Mouse (Mus musculus) G1E (cell line): ENCODE data around the gene Hist1h3i.
A peak's percentile ranks its signal among the peaks of the same experiment; 100 is the strongest.

Experiments used
- CTCF ChIP-seq: IDR thresholded peaks from 2 replicates; pipeline ENCODE4 v1.5.1; 2012; ENCODE audit warnings: low read depth, low read length, inconsistent platforms, mixed read lengths
- GATA1 ChIP-seq: IDR thresholded peaks from 2 replicates; pipeline ENCODE4 v1.6.1; 2012; ENCODE audit warnings: borderline replicate concordance, low read length, inconsistent platforms, mixed read lengths
- GATA2 ChIP-seq: IDR thresholded peaks from 2 replicates; pipeline ENCODE4 v1.6.1; 2012; ENCODE audit warnings: low read depth, low read length, inconsistent platforms, borderline replicate concordance
- POLR2AphosphoS5 ChIP-seq: IDR thresholded peaks from 2 replicates; pipeline ENCODE4 v1.6.1; 2012; ENCODE audit warnings: low read depth, low read length, inconsistent platforms; ENCODE audit not compliant: insufficient replicate concordance
- TAL1 ChIP-seq: conservative IDR thresholded peaks from 2 replicates; pipeline ENCODE4 v1.6.1; 2012; ENCODE audit warnings: low read depth, low read length, inconsistent platforms, mixed read lengths

GRCm38 (mm10) chr13:21778814-21779766 is 4.1 kb downstream of the Hist1h3i start:
- no peak for TF ChIP-seq GATA1
- TF ChIP-seq CTCF: no peak
- TF ChIP-seq POLR2AphosphoS5: peak; percentile 100
- no peak for TF ChIP-seq GATA2
- TF ChIP-seq TAL1: no peak
